Mouse (Mus musculus) mouse trophoblast stem cell (cell line): Measurements from ENCODE around the gene Setmar.

Experiments used
- in situ Hi-C, 2 experiments: fragments of 300-500 bp; cut with MseI, MboI; formaldehyde crosslinking; loops; 2 replicates in 1 of 2; 3 replicates in 1 of 2; pipeline ENCODE4 v1.15.1; 2025

The Setmar gene

GRCm38 (mm10) chr6:108110336-108110735 lies 45.5 kb downstream of the Setmar start:
- in situ Hi-C loops = no loop called here

- in situ Hi-C loops = no loop called here
Observed at GRCm38 (mm10) chr6:108111693-108112092, 46.8 kb downstream of the Setmar start.

GRCm38 (mm10) chr6:108114971-108115370 lies 50.1 kb downstream of the Setmar start:
- in situ Hi-C loops = no loop called here

- in situ Hi-C loops = no loop called here
Observed at GRCm38 (mm10) chr6:108117881-108118280, 53.0 kb downstream of the Setmar start.

- in situ Hi-C loops = no loop called here
Observed at GRCm38 (mm10) chr6:108125474-108125873, 60.6 kb downstream of the Setmar start.

GRCm38 (mm10) chr6:108126631-108127030 lies 61.8 kb downstream of the Setmar start:
- in situ Hi-C loops = no loop called here
